Mouse (Mus musculus) brain, embryonic 14.5 days (tissue): ENCODE measurements at regions not wholly inside any gene's neighbourhood (a gene's known extent, or its start where the extent isn't known, plus 50 kb on each side); places are given as distances from the start of the nearest gene placed in this dataset.

Experiments
- CTCF ChIP-seq: fragments of 200-500 bp; IDR thresholded peaks from 2 replicates; pipeline ENCODE4 v1.5.1; 2012; ENCODE audit warnings: inconsistent platforms, mild to moderate bottlenecking, moderate library complexity, borderline replicate concordance; ENCODE audit not compliant: insufficient read depth, insufficient read length; ENCODE audit errors: extremely low read depth
- POLR2A ChIP-seq: fragments of 200-500 bp; IDR thresholded peaks from 2 replicates; pipeline ENCODE4 v1.6.1; 2012; ENCODE audit warnings: mild to moderate bottlenecking, inconsistent platforms, borderline replicate concordance; ENCODE audit not compliant: poor library complexity, insufficient read depth, insufficient read length, severe bottlenecking; ENCODE audit errors: extremely low read depth

GRCm38 (mm10) chr3:142939773-142940172 is 58.0 kb upstream of the Pkn2 start:
- TF ChIP-seq CTCF (no peak), POLR2A (no peak)
